8 mouse cellular contexts compared by ENCODE assay signal in genomic region chr6:92422286-92422685, GRCm38 (mm10).
DNase-seq lines count a peak whose midpoint lies in the region; ATAC-seq and TF ChIP-seq lines count a peak whose summit lies in the region.

No protein-coding gene starts in this region.

- peak; percentile 42; the same call in 1 of the 2 replicates for TF ChIP-seq CTCF in cerebellum, adult 2 months (IDR thresholded peaks at IDR 0.05; ENCODE audit: borderline replicate concordance, insufficient read depth, low read depth, low read length)
- TF ChIP-seq CTCF in left cerebral cortex, adult 2 months (IDR thresholded peaks at IDR 0.05), result peak; percentile 72

- no peaks in the 10 kb centered on the region for H3K4me1 ChIP-seq in cerebellum, adult 2 months (ENCODE audit: control insufficient read depth, insufficient read depth, low read length)
- no peaks in the 10 kb centered on the region for H3K4me1 ChIP-seq in neural tube, embryonic 11.5 days (ENCODE audit: control insufficient read depth, insufficient read depth, low read length)

- no peaks in the 10 kb centered on the region for H3K36me3 ChIP-seq in neural tube, embryonic 11.5 days (ENCODE audit: control insufficient read depth, insufficient read depth, low read length)

- H3K9ac ChIP-seq in neural tube, embryonic 11.5 days (ENCODE audit: low read length), result no peak overlapping the region

- no peaks in the 10 kb centered on the region for H3K9me3 ChIP-seq in neural tube, embryonic 11.5 days (ENCODE audit: control insufficient read depth, low read length)

- H3K27ac ChIP-seq in cerebellum, adult 2 months (ENCODE audit: insufficient read depth, low read length), result no peak overlapping the region
- H3K27ac ChIP-seq in left cerebral cortex, adult 2 months, result peak overlapping the region; percentile 34
- no peak overlapping the region for H3K27ac ChIP-seq in neural tube, embryonic 11.5 days (ENCODE audit: low read depth, low read length)

- no peak overlapping the region for H3K4me3 ChIP-seq in cerebellum, adult 2 months (replicated peaks; ENCODE audit: insufficient read depth, low read depth, low read length)
- H3K4me3 ChIP-seq in left cerebral cortex, adult 2 months, result no peak overlapping the region
- no peak overlapping the region for H3K4me3 ChIP-seq in neural tube, embryonic 11.5 days (ENCODE audit: low read depth, low read length)

- intact Hi-C loops in left cerebral cortex, adult 2 months (cut with DNase I), result loop anchor here (5.0 kb wide), 1 partner anchor 305 kb away; no protein-coding TSS in a partner anchor

- 59% methylated on average over 11 of the region's 11 CpGs for WGBS in cerebellum, adult 2 months
- WGBS in neural tube, embryonic 11.5 days, result 46% methylated on average over 11 of the region's 11 CpGs

- TF ChIP-seq POLR2A in cerebellum, adult 2 months (IDR thresholded peaks at IDR 0.05; ENCODE audit: borderline replicate concordance, insufficient read depth, low read length), result no peak

- no peak for ATAC-seq in neural tube, embryonic 11.5 days (ENCODE audit: insufficient read depth, low FRiP score, low TSS enrichment)

- no peak overlapping the region for H3K4me2 ChIP-seq in neural tube, embryonic 11.5 days (ENCODE audit: low read depth)

- peak in 1 of 2 experiments; percentile 17 for DNase-seq in cerebellum, adult 2 months
- DNase-seq in cerebellum, adult 11 months, result no peak
- DNase-seq in left cerebral cortex, adult 2 months (ENCODE audit: extremely low spot score in 1 of 2, low spot score in 2 of 2), result peak in 1 of 2 experiments; percentile 49
- no peak for DNase-seq in left cerebral cortex, adult 11 months (ENCODE audit: low spot score)
- peak; percentile 55 for DNase-seq in adrenal gland, postnatal 14 days
- DNase-seq in kidney, adult 9 months, result peak; percentile 9
- DNase-seq in neural tube, embryonic 11.5 days (ENCODE audit: low spot score), result peak; percentile 37
- DNase-seq in right cerebral cortex, postnatal 25 days, result no peak

- H3K27me3 ChIP-seq in cerebellum, adult 2 months (ENCODE audit: control insufficient read depth, insufficient read depth, low read length), result no peaks in the 10 kb centered on the region
- H3K27me3 ChIP-seq in neural tube, embryonic 11.5 days (ENCODE audit: control insufficient read depth, insufficient read depth, low read length), result no peaks in the 10 kb centered on the region

Comparison
In these comparisons a context has a peak if more than half of its experiments do, and no peak if none do; other contexts are left out.
1. DNase-seq: peak in adrenal gland, postnatal 14 days (single experiment), kidney, adult 9 months (single experiment) and neural tube, embryonic 11.5 days (single experiment); none in cerebellum, adult 11 months (single experiment), left cerebral cortex, adult 11 months (single experiment) and right cerebral cortex, postnatal 25 days (single experiment).